Mouse (Mus musculus) frontal cortex, postnatal 14 days (tissue): ENCODE measurements around the gene Dner.

Experiments used
- DNase-seq, 2 experiments: peaks; one replicate each; pipeline ENCODE4 v3.0.0; 2022; ENCODE audit warnings: low spot score in 2 of 2

The Dner gene

DNA sequence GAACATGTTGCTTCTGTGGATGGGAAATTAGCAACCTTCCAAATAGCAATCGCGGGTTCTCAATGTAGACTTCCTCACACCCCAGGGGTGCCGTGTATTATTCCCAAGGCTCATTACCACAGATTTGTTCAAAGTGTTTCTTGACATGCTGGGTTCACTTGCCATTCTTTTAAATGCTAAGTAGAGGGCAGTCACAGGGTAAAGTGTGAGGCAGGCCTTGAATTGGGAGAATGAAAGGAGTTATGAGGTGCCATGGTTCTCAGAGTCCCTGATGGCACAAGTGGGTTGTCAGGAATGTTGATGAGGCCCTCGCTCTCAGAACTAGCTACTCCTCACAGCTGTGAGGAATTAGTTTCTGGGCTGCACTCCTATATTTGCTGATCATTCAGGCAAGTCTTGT, 160.0 kb downstream of the Dner start:
- no peak for DNase-seq

DNA sequence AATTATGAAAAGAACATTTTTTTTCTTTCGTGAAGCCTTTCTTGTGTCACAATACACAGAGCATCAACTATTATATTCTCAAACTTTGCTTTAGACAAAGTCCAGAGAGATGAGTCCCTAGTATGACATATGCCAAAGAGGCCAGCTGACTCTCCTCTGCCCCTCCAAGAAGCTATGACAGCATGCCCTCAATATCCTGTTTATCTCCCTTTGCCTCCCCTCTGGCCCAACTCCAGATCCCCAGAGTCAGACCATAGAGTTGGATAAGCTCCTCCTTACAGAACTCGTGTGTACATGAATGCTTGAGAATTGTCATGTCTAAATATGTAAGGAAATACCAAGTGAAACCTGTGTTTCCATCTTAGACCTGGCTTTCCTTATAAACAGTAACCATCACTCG, 170.5 kb downstream of the Dner start:
- DNase-seq = no peak

DNA sequence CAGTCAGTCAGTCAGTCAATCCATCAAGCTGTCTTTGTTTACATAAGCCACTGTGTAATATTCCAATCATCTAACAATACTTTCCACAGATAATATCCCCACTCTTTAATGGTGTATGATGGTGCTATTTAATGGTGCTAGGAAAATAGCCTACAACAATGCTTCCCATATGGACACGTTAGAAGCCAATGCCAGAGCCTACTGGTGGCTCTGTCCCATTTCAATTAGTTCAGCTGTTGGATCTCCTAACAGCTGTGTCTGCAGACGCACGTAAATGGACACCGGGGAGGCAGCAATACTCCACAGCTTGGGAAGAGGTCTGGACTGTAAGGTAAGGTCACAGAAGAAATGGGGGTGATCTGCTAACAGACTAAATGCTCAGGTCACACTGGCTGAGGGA, 171.6 kb downstream of the Dner start:
- DNase-seq = no peak

DNA sequence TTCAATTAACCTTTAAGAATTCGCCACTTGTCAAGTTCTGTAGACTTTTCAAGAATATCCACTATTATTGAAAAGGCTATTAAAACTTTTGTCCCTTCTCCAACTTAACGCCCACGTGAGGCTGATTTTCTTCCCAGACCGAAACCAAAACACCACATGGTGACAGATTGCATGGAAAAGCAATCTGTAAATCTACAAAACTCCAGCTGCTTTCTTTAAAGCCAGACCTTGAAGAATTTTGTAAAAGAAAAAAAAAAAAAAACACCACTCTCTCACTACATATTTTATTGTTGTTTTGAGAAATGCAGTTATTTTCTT, 173.1 kb downstream of the Dner start:
- DNase-seq = no peak

DNA sequence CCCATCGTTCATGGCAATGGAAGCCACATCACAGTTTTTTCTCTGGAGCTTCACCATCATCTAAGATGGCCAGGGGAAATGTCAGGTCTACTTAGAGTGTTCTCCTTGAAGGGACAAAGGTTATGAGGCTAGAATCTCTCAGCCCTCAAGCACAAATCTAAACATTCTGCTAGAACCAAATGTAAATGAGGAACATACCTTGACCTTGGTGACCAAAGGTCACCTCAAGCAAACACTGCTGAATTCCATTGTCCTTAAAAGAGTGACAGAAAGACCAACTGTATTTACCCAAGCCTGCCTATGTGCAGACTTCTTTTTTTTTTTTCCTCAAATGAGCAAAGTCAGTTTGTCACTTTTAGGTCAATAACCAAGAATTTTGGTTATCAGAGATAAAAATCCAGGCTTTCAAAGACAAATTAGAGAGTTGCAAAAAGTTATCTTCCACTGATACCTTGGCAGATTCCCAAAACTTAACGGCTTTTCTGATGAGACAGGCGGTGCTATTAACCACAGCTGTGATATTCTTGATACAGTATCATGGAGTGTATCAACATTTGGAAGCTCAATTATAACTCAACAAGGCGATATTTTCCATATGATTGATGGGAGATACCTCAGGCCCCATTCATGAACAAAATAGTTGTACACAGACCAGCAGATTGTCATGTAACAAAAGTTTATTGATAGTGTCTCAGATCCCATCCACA, 173.6 kb downstream of the Dner start:
- DNase-seq = no peak

DNA sequence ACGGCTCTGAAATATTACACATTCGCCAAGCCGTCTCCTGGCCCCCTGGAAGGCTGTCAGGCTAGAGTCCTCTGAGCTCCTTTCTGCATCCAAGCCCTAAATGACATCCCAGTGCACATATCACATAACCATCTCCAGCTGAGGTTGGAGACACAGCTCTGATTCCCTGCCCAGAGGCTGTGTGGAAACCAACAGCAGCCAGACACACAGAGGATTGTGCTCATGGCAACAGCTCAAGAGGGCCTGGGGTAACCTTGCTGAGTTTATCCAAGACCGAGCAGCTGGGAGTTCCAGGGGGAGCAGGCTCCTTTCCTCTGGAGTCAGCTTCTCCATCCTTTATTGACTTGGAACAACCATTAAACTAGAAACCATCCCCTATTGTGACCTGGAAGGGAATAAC, 177.7 kb downstream of the Dner start:
- DNase-seq = no peak

DNA sequence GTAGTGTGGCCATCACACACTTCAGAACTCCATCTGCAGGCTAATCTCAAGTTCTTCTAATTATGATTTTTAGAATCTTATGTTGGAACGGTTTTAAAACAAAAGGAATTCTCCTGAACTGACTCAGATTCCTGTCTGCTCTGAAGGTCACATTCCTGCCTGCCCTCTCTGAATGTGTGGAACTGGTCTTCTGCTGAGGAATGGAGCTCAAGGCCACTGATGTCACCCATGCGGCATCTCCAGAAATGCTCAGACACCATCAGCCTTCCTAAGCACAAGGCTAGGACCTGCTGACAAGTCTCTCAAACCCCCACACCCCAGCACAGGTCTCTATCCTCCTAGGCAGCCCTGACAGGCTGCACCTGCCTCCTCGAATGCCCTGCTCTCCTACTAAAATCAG, 182.8 kb downstream of the Dner start:
- DNase-seq = no peak

DNA sequence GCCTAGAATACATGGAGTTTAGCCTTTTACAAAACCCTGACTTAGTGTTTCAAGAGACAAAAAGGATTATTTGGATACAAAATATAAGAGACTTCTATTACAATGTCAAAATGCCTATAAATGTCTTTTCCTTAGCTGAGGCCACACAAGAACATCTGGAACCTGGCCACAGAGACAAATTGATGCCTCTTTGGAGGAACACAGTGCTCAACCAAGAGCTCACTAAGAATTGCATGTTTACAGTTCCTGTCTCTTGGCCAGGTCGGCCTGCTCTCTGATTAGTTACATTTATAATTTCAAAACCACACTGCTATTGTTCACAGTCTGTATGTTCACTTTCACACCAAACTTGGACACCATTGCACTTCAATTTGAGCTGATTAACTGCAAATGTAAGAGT, 187.5 kb downstream of the Dner start:
- no peak for DNase-seq

DNA sequence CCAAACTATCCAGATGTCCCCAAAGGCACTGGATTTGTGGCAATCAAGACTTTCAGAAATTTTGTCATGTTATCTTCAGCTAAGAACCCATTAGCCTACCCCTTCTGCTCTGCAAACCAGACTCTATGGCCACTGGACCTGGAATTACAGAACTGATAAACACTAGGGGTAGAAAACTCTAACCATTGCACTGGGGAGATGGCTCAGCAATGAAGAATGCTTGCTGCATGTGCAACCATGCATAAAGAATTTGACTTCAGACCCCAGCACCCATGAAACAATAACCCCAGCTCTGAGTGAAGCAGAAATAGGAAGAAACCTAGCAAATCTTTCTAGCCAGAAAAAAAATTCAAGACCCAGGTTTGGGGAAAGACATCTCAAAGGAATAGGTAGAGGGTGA, 188.5 kb downstream of the Dner start:
- DNase-seq = no peak

DNA sequence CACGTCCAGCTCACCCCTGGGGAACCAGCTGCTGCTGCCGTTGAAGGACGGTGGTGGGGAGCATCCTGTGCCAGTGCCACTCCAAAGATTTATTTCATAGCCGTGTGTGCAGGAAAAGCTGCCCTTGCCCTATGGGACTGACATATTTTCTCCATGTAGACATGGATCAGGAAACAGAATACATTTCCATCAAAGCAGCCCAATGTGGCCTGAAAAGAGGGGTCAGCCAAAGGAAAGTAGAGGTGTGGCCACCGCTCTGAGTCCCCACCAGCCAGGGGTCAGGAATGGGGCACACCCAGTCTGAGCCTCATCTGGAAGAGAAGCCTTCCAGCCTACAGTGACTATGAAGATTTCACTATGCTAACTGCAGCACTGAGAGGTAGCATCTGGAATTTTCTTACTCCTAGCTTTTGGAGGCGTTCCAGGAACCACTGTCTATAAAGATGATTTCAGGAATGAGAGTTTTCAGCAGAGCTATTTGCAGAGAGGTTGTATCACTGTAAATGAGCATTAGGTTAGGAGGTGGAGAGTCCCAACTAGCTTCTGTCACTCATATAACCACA, 189.0 kb downstream of the Dner start:
- DNase-seq = no peak

DNA sequence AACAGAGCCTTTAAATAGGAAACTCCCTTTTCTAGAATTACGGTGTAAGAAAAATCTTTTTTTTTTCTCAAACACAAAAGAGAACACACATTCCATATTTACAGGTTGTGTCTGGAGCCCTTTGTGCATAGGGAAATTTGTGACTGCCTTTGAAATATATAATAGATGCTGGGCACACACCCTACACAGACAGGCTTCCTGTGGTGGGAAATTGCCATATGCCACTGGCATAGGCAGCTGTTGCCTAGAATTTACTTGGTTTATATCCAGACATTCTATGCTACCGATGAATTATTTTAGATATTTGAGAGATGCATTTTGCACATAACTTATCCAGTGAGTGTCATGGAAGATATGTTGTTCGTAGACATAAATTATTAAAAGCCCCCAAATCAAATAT, 195.3 kb downstream of the Dner start:
- no peak for DNase-seq

DNA sequence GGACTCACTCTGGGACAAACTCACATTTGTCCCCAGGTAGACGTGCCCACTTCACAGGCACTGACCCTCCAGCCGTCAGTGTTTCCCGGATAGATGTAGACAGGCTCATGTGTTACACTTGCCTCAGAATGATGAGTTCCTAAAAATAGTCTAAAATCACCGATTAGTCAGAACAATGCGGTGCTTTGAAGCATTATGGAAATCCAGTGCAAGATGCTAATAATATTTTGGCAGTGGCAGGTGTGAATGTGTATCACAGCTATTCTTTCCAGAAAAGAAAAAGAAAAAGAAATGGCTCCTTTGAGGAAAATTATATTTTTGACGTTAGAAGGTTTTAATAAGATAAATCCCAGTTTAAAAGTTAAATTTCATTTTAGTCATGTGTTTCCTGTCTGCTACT, 204.3 kb downstream of the Dner start:
- DNase-seq = no peak

DNA sequence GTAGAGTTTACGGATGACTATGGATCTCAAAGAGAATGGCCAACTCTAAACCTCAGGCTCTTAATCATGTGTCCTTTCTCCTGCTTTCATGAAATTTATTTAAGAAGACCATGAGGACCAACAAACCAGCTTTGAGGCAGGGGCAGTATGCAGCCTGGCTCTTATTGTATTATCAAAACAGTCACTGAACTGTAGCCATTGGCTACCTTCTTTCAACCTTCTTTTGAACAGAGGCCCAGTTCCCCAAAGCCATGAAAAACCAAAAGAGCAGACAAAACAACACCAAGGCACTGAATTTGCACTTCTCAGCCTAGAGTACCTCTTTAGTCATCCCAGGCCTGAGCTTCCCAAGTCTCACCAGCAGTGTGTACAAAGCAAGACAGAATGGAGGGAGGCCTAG, 207.5 kb downstream of the Dner start:
- no peak for DNase-seq

DNA sequence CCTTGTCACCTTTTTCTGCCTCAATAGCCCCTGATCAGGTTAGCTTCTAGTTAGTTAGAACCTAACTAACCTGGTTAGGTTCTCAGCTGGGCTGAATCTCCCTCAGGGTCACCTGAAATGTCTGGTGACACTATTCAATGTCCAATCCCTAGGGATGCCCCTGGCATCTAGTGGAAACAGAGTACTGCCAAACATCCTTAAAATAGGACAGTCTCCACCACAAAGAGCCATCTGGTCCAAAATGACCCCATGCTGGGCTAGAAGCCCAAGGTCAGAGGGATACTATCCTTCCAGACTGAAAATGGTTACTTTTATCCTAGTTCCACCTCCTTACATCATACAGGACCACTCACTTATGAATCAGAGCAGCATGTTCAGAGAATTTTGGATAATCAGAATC, 211.0 kb downstream of the Dner start:
- no peak for DNase-seq

DNA sequence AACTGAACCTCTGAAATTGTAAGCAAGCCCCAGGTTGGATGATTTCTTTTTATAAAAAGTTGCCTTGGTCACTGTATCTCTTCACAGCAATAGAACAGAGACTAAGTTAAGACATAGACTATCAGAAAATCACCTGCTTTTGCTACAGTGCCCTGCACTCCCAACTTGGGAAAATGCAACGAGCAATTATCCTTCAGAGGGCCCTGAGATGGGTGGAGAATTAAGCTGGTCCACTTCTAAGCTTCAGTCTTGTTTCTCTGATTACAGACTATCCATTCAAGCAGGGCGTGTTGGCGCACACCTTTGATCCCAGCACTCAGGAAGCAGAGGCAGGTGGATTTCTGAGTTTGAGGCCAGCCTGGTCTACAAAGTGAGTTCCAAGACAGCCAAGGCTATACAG, 211.4 kb downstream of the Dner start:
- DNase-seq = no peak

DNA sequence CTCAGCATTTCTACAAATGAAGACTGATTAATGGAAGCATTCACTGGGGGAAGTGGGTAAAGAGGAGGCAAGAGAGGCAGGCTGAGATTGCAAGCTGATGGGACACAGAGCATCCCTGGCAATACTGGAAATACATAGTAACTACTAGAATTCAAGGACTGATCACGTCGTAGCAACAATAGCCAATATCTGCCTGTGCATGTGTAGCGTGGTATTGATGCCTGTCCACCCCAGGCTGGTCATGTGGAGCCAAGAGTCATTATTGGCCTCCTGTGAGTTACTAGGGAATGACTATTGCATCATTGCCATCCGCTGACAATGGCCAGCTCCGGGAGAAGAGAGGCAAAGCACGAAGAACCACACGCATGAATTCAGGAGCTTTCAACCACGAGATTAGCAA, 216.0 kb downstream of the Dner start:
- no peak for DNase-seq

DNA sequence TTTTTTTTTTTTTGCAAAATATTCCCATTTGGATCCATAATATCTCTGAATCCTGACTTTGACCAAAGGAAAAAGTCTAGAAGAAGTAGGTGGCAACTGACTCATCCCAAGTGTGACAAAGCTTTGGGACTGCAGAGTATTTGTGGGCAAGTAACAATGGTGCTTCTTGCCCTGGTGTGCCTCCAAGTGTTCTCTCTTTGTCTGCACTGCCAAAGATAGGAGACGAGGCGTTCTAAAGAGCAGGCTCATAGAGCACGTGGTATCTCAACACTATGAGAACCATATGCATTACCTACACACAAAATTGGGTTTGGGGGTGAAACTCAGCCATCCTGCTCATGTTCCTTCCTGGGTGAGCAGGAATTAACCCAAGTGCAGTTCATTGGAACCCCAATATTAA, 221.7 kb downstream of the Dner start:
- no peak for DNase-seq

DNA sequence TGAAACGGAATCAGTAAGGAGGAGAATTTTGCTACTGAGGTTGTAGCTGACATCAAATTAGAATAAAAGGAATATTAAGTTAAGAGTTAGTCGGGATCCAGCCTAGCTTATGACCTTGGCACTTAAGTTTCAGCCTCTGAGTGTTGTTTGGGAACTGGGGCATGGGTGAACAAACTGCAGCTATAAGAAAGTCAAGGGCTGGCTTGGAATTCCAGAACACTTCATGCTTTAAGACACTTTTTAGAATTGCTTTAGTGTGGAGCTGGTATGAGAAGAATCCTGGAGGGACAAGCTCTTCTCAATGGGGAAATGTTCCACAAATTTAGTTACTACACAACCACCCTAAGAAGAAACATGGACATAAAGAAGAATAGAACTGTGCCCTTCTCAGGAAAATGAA, 223.8 kb downstream of the Dner start:
- DNase-seq = no peak

DNA sequence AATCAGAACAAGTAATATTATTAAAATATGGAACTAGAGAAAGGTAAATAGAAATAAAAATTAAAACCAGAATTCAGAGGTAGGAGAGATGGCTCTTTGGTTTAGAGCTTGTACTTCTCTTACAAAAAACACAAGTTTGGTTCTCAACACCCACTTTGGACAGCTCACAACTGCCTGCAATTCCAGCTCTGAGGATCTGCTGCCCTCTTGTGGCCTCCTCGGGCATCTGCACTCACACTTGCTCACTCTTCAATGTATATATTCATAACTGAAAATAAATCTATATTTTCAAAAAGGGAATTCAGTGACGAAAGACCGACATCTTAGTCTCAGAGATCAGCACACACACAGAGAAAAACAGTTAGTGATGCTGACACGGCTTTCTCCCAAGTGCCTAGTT, 225.7 kb downstream of the Dner start:
- DNase-seq = no peak

DNA sequence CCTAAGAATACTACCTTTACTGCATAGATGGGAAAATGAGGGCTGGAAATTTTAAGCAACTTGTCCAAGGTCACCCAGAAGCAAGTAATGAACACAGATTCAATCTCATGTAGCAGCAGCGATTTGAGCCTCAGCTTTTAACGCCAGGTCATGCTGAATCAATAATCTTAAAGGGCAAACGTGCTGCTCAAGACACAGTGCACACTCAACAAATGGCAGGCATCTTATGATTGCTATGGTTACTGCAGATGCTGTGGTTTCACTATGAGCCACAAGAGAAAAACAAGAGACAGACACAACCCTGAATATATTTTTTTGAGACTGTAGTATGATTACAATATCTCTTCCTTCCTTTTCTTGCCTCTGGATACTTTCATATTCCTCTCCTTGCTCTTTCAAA, 228.4 kb downstream of the Dner start:
- DNase-seq = no peak

DNA sequence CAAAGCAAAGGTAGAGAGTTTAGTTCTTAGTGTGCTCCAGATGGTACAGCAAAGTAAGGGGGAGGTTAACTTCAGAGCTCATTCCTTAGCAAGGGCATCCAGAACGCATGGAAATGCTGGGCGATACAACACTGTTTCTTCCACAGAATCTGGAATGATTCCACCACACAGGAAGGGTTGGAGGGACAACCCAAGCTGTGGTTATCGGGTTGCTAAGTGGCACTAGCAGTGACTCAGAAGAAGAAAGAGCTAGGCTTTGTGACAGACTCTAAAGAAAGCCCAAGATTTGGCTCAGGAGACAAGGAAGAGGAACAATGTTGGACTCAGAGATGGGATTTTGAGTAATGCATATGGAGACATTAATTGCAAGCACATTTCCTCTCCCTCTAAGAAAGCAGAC, 231.3 kb downstream of the Dner start:
- no peak for DNase-seq

DNA sequence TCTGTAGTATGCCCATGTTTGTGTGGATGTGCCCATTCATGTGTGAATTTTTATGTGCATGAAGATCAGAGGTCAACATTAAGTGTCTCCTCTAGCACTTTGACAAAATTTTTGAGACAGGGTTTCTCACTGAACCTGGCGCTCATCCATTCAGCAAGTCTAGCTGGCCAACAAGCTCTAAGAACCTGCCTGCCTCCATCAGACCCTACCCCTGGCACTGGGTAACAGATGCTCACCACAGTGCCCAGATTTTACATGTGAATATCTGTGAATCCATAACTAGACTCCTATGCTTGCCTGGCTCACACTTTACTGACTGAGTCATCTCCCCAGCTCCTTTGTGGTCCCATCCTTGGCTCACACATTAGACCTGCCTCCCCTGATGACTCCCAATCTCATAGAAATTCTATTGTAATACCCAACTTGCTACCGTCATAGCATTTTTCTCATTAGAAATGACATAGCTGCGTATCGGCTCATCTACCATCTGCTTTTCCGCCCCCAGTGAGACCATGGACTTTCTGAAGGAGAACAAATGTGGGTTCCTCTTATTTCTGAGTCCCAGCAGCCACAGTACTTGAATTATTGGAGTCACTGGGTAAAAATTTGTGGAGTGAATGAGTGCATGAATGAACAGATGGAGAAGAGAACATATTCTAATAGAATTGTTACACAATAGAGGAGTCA, 231.9 kb downstream of the Dner start:
- no peak for DNase-seq

DNA sequence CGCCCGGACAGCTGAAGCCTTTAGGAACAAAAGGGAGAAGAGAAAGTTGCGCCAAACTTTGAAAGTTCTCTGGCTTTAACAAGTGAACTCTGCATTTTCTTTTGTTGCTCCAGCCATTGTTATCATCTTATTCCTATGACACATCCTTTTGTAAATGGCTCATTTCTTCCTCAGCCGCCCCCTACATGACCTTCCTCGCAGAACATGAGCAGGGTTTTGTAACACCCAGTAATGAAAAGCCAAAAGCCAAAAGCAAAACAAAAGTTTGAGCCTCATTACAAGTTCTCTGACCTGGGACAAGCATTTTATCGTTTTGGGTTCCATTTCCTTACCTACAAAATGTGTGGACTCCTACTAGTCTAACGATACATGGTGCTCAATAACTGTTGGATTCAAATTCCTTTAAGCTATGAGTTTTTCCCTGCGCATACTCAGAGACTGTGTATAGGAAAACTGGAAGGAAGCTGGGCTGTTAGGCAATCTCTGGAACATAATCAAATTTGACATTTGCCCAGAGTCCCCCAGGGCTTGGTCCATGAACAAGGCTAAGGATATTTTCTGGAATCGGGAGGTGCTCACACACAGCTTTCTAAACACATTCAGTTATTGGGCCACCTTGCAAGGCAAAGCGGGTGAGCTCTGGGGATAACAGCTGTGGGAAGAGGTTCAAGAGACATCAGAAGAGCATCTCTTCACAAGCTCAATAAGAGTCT, 246.3 kb downstream of the Dner start:
- no peak for DNase-seq
